Mouse (Mus musculus) limb, embryonic 11.5 days (tissue): ENCODE measurements around the gene Grk1. TPM values are rescaled to one million over a fixed set of nuclear protein-coding genes. Genes with fewer than 3 reads are reported as not detected.

ENCODE experiments used
- polyA plus RNA-seq: library from polyadenylated mRNA; unstranded; fragments of >200 nt; fragmentation: Nextera tagmentation; extraction: Ambion mirVana; gene quantifications from 2 replicates; pipeline ENCODE4 v1.2.1, GENCODE M21; 2014

Grk1 gene
- polyA plus RNA-seq, 1 experiment from 2014 or later, result not detected

Other genes starting within 250 kb of the Grk1 start
- gene Lamp1, start 245.9 kb upstream of the Grk1 start, polyA plus RNA-seq, result 214 and 221 TPM in 2 replicates
- 15.7 and 17.7 TPM in 2 replicates for gene Grtp1, start 204.5 kb upstream of the Grk1 start, polyA plus RNA-seq
- not detected in 2 replicates for gene Adprhl1, start 150.9 kb upstream of the Grk1 start, polyA plus RNA-seq
- gene Dcun1d2, start 117.0 kb upstream of the Grk1 start, polyA plus RNA-seq, result 26.9 and 28.7 TPM in 2 replicates
- 35.9 and 38.6 TPM in 2 replicates for gene Tmco3, start 116.9 kb upstream of the Grk1 start, polyA plus RNA-seq
- gene Tfdp1, start 66.3 kb upstream of the Grk1 start, polyA plus RNA-seq, result 196 and 199 TPM in 2 replicates
- gene Atp4b, start 8.3 kb upstream of the Grk1 start, polyA plus RNA-seq, result not detected in 2 replicates
- 0.58 TPM in 1 of 2 replicates, not detected in the other for gene Tmem255b, start 30.1 kb downstream of the Grk1 start, polyA plus RNA-seq
- 3.2 and 3.6 TPM in 2 replicates for gene Gas6, start 89.4 kb downstream of the Grk1 start, polyA plus RNA-seq
- not detected in 2 replicates for gene 1700029H14Rik, start 157.4 kb downstream of the Grk1 start, polyA plus RNA-seq